Mouse (Mus musculus) liver, embryonic 14.5 days (tissue): ENCODE data around the gene Atad3a.

Source experiments
- CTCF ChIP-seq: IDR thresholded peaks from 2 replicates; pipeline ENCODE4 v1.5.1; 2016; ENCODE audit warnings: antibody characterized with exemption, low read depth, control low read depth
- EP300 ChIP-seq: IDR thresholded peaks from 2 replicates; pipeline ENCODE4 v1.6.1; 2016; ENCODE audit warnings: antibody characterized with exemption, low read depth

DNA sequence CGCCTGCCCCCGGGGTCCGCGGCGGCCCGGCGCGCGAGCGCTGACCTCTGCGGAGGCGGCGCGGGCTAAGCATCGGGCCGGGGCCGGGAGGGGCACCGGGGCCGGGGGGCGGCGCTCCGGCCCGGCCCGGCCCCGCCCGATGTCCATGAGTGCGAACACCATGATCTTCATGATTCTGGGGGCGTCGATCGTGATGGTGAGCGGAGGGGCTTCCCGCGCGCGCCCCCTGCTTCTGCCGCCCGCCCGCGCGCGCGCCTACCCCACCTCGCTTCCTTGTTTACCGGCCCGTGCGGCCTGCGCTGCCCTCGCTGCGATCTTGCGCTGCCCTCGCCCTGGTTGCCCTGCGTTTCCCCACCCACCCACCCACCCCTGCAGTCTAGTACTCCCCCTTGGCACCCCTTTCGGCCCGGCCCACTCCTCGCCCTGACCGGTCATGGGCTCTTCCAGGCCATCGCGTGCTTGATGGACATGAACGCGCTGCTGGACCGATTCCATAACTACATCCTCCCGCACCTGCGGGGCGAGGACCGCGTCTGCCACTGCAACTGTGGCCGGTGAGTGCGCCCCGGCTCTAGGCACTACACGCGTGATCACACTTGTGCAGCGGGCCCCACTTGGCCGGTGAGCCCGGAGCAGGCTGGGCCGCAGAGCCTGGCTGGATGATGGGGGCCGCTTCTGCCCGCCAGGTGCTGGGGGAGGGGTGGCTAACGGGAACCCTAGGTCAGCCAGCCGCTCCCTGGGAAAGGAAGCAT lies 25.8 kb downstream of the Atad3a start:
- TF ChIP-seq CTCF: no peak
- TF ChIP-seq EP300: no peak
